In the genomic region with DNA sequence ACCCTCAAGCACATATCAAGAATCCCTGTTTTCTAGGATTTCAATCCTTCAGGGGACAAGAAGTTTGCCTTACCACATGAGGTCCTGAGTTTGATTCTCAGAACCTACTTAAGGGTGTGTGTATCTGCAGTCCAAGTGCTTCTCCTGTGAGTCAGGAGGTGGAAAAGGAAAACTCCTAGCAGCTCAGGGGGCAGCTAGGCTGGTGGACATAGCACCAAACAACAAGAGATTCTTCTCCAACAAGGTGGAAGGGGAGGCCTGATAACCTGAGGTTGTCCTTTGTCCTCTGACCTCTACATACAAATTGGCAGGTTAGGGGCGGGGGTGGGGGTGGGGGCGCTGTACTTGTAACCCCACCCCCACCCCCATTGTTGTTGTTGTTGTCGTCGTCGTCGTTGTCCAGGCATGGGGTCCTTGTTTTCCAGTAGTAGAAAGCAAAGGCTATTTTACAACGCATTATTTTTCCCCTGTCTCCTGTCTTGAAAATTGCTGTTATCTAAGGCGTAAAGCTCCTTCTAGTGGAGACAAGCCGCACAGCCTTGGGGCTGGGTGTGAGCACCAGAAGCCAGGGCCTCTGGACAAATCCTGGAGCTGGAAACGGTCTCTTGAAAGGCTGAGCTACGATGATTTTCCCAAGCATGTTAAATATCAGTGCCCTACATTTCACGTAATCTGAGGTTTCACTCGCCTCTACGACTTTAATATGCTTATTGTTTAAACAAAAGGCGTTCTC, we compare ENCODE assay signal across 8 mouse cellular contexts. TPM values are rescaled to one million over a fixed set of nuclear protein-coding genes. Genes with fewer than 3 reads are reported as not detected.
DNase-seq lines count a peak whose midpoint lies in the region; ATAC-seq and TF ChIP-seq lines count a peak whose summit lies in the region.

No protein-coding gene starts in this region.

- no peaks in the 10 kb centered on the region for H3K36me3 ChIP-seq in E14TG2a.4 (ENCODE audit: insufficient read depth, low read length)
- H3K36me3 ChIP-seq in forebrain, embryonic 12.5 days (replicated peaks), result no peaks in the 10 kb centered on the region
- H3K36me3 ChIP-seq in heart, postnatal 0 days (replicated peaks; ENCODE audit: control insufficient read depth, insufficient read depth, low read length), result no peaks in the 10 kb centered on the region
- no peaks in the 10 kb centered on the region for H3K36me3 ChIP-seq in liver, postnatal 0 days (replicated peaks; ENCODE audit: insufficient read depth, low read length)
- H3K36me3 ChIP-seq in neural tube, embryonic 15.5 days, result no peaks in the 10 kb centered on the region

- H3K9me3 ChIP-seq in E14TG2a.4 (ENCODE audit: low read length), result no peaks in the 10 kb centered on the region
- H3K9me3 ChIP-seq in forebrain, embryonic 12.5 days, result no peaks in the 10 kb centered on the region
- H3K9me3 ChIP-seq in heart, postnatal 0 days (replicated peaks; ENCODE audit: control insufficient read depth, low read length), result no peaks in the 10 kb centered on the region
- H3K9me3 ChIP-seq in liver, postnatal 0 days (ENCODE audit: low read length), result no peaks in the 10 kb centered on the region
- H3K9me3 ChIP-seq in neural tube, embryonic 15.5 days (replicated peaks), result no peaks in the 10 kb centered on the region

- peak overlapping the region; percentile 71 for H3K27ac ChIP-seq in forebrain, embryonic 12.5 days
- H3K27ac ChIP-seq in heart, postnatal 0 days (ENCODE audit: low read depth), result peak overlapping the region; percentile 54
- H3K27ac ChIP-seq in liver, postnatal 0 days (ENCODE audit: low read depth), result peak overlapping the region; percentile 75
- H3K27ac ChIP-seq in neural tube, embryonic 15.5 days (replicated peaks), result peak overlapping the region; percentile 74

- TF ChIP-seq CTCF in E14TG2a.4 (conservative IDR thresholded peaks at IDR 0.05; ENCODE audit: low read length), result peak; percentile 31
- TF ChIP-seq CTCF in heart, postnatal 0 days (IDR thresholded peaks at IDR 0.05; ENCODE audit: low read depth), result peak; percentile 81
- TF ChIP-seq CTCF in liver, postnatal 0 days (IDR thresholded peaks at IDR 0.05; ENCODE audit: low read depth), result peak; percentile 78

- WGBS in forebrain, embryonic 12.5 days, result 3% methylated on average over 14 of the region's 15 CpGs
- 3% methylated on average over 15 of the region's 15 CpGs for WGBS in heart, postnatal 0 days
- 5% methylated on average over 15 of the region's 15 CpGs for WGBS in liver, postnatal 0 days (ENCODE audit: insufficient replicate concordance)
- 1% methylated on average over 15 of the region's 15 CpGs for WGBS in neural tube, embryonic 15.5 days

- TF ChIP-seq EP300 in heart, postnatal 0 days (IDR thresholded peaks at IDR 0.05; ENCODE audit: low read depth), result no peak
- TF ChIP-seq EP300 in liver, postnatal 0 days (IDR thresholded peaks at IDR 0.05; ENCODE audit: low read depth), result no peak

- H3K9ac ChIP-seq in forebrain, embryonic 12.5 days, result 0 out of 2 replicates have a peak overlapping the region, but pooled peaks have one; percentile 4
- H3K9ac ChIP-seq in heart, postnatal 0 days (replicated peaks; ENCODE audit: low read depth, low read length), result peak overlapping the region; percentile 40; the same call in 1 of the 2 replicates
- H3K9ac ChIP-seq in liver, postnatal 0 days (replicated peaks), result peak overlapping the region; percentile 50
- peak overlapping the region; percentile 39; the same call in 1 of the 2 replicates for H3K9ac ChIP-seq in neural tube, embryonic 15.5 days (replicated peaks)

- H3K4me3 ChIP-seq in E14TG2a.4 (replicated peaks; ENCODE audit: low read length), result no peak overlapping the region; the same call in 1 of the 2 replicates
- peak overlapping the region; percentile 18; the same call in 1 of the 2 replicates for H3K4me3 ChIP-seq in forebrain, embryonic 12.5 days (replicated peaks)
- H3K4me3 ChIP-seq in heart, postnatal 0 days (ENCODE audit: low read depth, low read length), result peak overlapping the region; percentile 36
- H3K4me3 ChIP-seq in liver, postnatal 0 days (ENCODE audit: low read depth, low read length), result peak overlapping the region; percentile 35; the same call in 1 of the 2 replicates
- H3K4me3 ChIP-seq in neural tube, embryonic 15.5 days (replicated peaks), result peak overlapping the region; percentile 27; the same call in 1 of the 2 replicates

- peaks cover 16% of the 10 kb centered on the region for H3K4me1 ChIP-seq in E14TG2a.4 (replicated peaks; ENCODE audit: low read depth, low read length)
- H3K4me1 ChIP-seq in forebrain, embryonic 12.5 days, result peaks cover 10% of the 10 kb centered on the region
- 0 out of 2 replicates have a peak, but pooled peaks cover 2% of the 10 kb centered on the region for H3K4me1 ChIP-seq in heart, postnatal 0 days (ENCODE audit: control insufficient read depth, insufficient read depth)
- H3K4me1 ChIP-seq in liver, postnatal 0 days (ENCODE audit: insufficient read depth), result 0 out of 2 replicates have a peak, but pooled peaks cover 2% of the 10 kb centered on the region
- H3K4me1 ChIP-seq in neural tube, embryonic 15.5 days, result peaks cover 11% of the 10 kb centered on the region; the same call in 1 of the 2 replicates

- peak; percentile 30 for DNase-seq in c-Kit-positive CD71-positive TER-119-positive erythroid progenitor cells, embryonic 14.5 days (ENCODE audit: low spot score)
- DNase-seq in heart, postnatal 0 days (ENCODE audit: low spot score), result peak; percentile 82
- DNase-seq in kidney, postnatal 36 days, result peak; percentile 77 to 84
- peak; percentile 57 for DNase-seq in liver, postnatal 0 days
- peak; percentile 78 for DNase-seq in testis, postnatal 10 days (ENCODE audit: low spot score)

- peak; percentile 85 for ATAC-seq in forebrain, embryonic 12.5 days (ENCODE audit: low FRiP score)
- peak; percentile 89 for ATAC-seq in heart, postnatal 0 days (ENCODE audit: insufficient read depth, low read depth)
- peak; percentile 84 for ATAC-seq in liver, postnatal 0 days
- peak; percentile 92 for ATAC-seq in neural tube, embryonic 15.5 days (ENCODE audit: low FRiP score)

- H3K27me3 ChIP-seq in E14TG2a.4 (ENCODE audit: insufficient read depth, low read length), result peaks cover 2% of the 10 kb centered on the region; the same call in 1 of the 2 replicates
- H3K27me3 ChIP-seq in forebrain, embryonic 12.5 days, result no peaks in the 10 kb centered on the region
- H3K27me3 ChIP-seq in heart, postnatal 0 days (ENCODE audit: control insufficient read depth, insufficient read depth, low read length), result no peaks in the 10 kb centered on the region
- no peaks in the 10 kb centered on the region for H3K27me3 ChIP-seq in liver, postnatal 0 days (ENCODE audit: insufficient read depth, low read length)
- H3K27me3 ChIP-seq in neural tube, embryonic 15.5 days (replicated peaks), result no peaks in the 10 kb centered on the region

- peak overlapping the region; percentile 45 for H3K4me2 ChIP-seq in forebrain, embryonic 12.5 days
- H3K4me2 ChIP-seq in heart, postnatal 0 days (ENCODE audit: low read depth, low read length), result peak overlapping the region; percentile 51
- peak overlapping the region; percentile 66 for H3K4me2 ChIP-seq in liver, postnatal 0 days (ENCODE audit: low read depth, low read length)
- peak overlapping the region; percentile 51 for H3K4me2 ChIP-seq in neural tube, embryonic 15.5 days

RNA-seq across cellular contexts. Expression of a gene that starts 23.3 kb away (rescaled TPM):
- polyA plus RNA-seq in forebrain, embryonic 12.5 days (2016; fragmentation: Nextera tagmentation; extraction: Ambion mirVana), result 147 and 156 TPM in 2 replicates
- 55.3 and 60.0 TPM in 2 replicates for total RNA-seq in heart, postnatal 0 days (2014; rRNA removed; ENCODE audit: low replicate concordance)
- 42.4 and 47.1 TPM in 2 replicates for polyA plus RNA-seq in heart, postnatal 0 days (2015; fragmentation: Nextera tagmentation; extraction: Ambion mirVana)
- polyA plus RNA-seq in liver, postnatal 0 days (2015; fragmentation: Nextera tagmentation; extraction: Ambion mirVana), result 11.6 and 12.3 TPM in 2 replicates
- 109 and 122 TPM in 2 replicates for polyA plus RNA-seq in neural tube, embryonic 15.5 days (2015; fragmentation: Nextera tagmentation; extraction: Ambion mirVana)

RNA-seq across cellular contexts. Expression of a gene that starts 46.7 kb away (rescaled TPM):
- 52.3 and 55.8 TPM in 2 replicates for polyA plus RNA-seq in forebrain, embryonic 12.5 days (2016; fragmentation: Nextera tagmentation; extraction: Ambion mirVana)
- total RNA-seq in heart, postnatal 0 days (2014; rRNA removed; ENCODE audit: low replicate concordance), result 37.3 and 37.6 TPM in 2 replicates
- polyA plus RNA-seq in heart, postnatal 0 days (2015; fragmentation: Nextera tagmentation; extraction: Ambion mirVana), result 23.3 and 27.7 TPM in 2 replicates
- 33.4 and 34.5 TPM in 2 replicates for polyA plus RNA-seq in liver, postnatal 0 days (2015; fragmentation: Nextera tagmentation; extraction: Ambion mirVana)
- polyA plus RNA-seq in neural tube, embryonic 15.5 days (2015; fragmentation: Nextera tagmentation; extraction: Ambion mirVana), result 22.3 and 22.5 TPM in 2 replicates

Comparison
In these comparisons a context has a peak if more than half of its experiments do, and no peak if none do; other contexts are left out.
1. CTCF ChIP-seq: peak in every context shown above with its lines; median percentile 81 in heart, postnatal 0 days; 78 in liver, postnatal 0 days; 31 in E14TG2a.4.
2. DNase-seq: peak in every context shown above with its lines; median percentile 82 in heart, postnatal 0 days; 80 in kidney, postnatal 36 days; 78 in testis, postnatal 10 days; 57 in liver, postnatal 0 days; 30 in c-Kit-positive CD71-positive TER-119-positive erythroid progenitor cells, embryonic 14.5 days.